Mouse (Mus musculus) lung, postnatal 0 days (tissue): ENCODE results near the gene Trim11. TPM values are rescaled to one million over a fixed set of nuclear protein-coding genes. Genes with fewer than 3 reads are reported as not detected.
A peak's percentile ranks its signal among the peaks of the same experiment; 100 is the strongest.

Source experiments
- ATAC-seq: fragments of 200-750 bp; cut with Nextera tagmentation; 2 replicates; pipeline ENCODE4 v1.8.0; 2017; ENCODE audit warnings: moderate library complexity
- DNase-seq: peaks from one replicate; pipeline ENCODE4 v3.0.0-alpha.2; 2016; ENCODE audit warnings: low spot score
- H3K27ac ChIP-seq: fragments of 300-500 bp; sonication (generic); 2 replicates; pipeline ENCODE4 v1.5.1; 2014; ENCODE audit warnings: antibody characterized with exemption, mild to moderate bottlenecking, low read length, mixed read lengths
- H3K27me3 ChIP-seq: fragments of 300-500 bp; sonication (generic); replicated peaks from 2 replicates; pipeline ENCODE4 v1.6.1; 2014; ENCODE audit warnings: low read length, mixed read lengths; ENCODE audit not compliant: insufficient read depth
- H3K36me3 ChIP-seq: fragments of 300-500 bp; sonication (generic); 2 replicates; pipeline ENCODE4 v1.6.1; 2014; ENCODE audit warnings: low read length, mixed read lengths; ENCODE audit not compliant: insufficient read depth
- H3K4me1 ChIP-seq: fragments of 300-500 bp; sonication (generic); 2 replicates; pipeline ENCODE4 v1.6.1; 2014; ENCODE audit warnings: antibody characterized with exemption, low read depth, low read length, mixed read lengths; ENCODE audit not compliant: insufficient read depth
- H3K4me2 ChIP-seq: fragments of 300-500 bp; sonication (generic); replicated peaks from 2 replicates; pipeline ENCODE4 v1.6.1; 2014; ENCODE audit warnings: low read depth, mild to moderate bottlenecking, low read length, moderate library complexity, mixed read lengths
- H3K4me3 ChIP-seq: fragments of 300-500 bp; sonication (generic); 2 replicates; pipeline ENCODE4 v1.5.1; 2014; ENCODE audit warnings: low read depth, low read length
- H3K9ac ChIP-seq: fragments of 300-500 bp; sonication (generic); replicated peaks from 2 replicates; pipeline ENCODE4 v1.6.1; 2014; ENCODE audit warnings: low read depth, mild to moderate bottlenecking
- H3K9me3 ChIP-seq: fragments of 300-500 bp; sonication (generic); 2 replicates; pipeline ENCODE4 v1.6.1; 2016; ENCODE audit warnings: low read length, mixed read lengths
- CTCF ChIP-seq: IDR thresholded peaks from 2 replicates; pipeline ENCODE4 v1.5.1; 2016; ENCODE audit warnings: antibody characterized with exemption, mild to moderate bottlenecking
- EP300 ChIP-seq: IDR thresholded peaks from 2 replicates; pipeline ENCODE4 v1.6.1; 2016; ENCODE audit warnings: antibody characterized with exemption, mild to moderate bottlenecking, control low read depth
- WGBS: fragments of 180-500 bp; shearing (Covaris S2); extraction: QIAGEN DNeasy Blood & Tissue Kit; methylation state at CpG from one replicate; pipeline ENCODE4 v1.1.7; 2014; 5-methylcytosine and 5-hydroxymethylcytosine counted together
- polyA plus RNA-seq: library from polyadenylated mRNA; unstranded; fragments of >200 nt; fragmentation: Nextera tagmentation; extraction: Ambion mirVana; gene quantifications from 2 replicates; pipeline ENCODE4 v1.2.1, GENCODE M21; 2015

Trim11 gene
- polyA plus RNA-seq, 1 experiment from 2014 or later = 19.1 TPM

DNA sequence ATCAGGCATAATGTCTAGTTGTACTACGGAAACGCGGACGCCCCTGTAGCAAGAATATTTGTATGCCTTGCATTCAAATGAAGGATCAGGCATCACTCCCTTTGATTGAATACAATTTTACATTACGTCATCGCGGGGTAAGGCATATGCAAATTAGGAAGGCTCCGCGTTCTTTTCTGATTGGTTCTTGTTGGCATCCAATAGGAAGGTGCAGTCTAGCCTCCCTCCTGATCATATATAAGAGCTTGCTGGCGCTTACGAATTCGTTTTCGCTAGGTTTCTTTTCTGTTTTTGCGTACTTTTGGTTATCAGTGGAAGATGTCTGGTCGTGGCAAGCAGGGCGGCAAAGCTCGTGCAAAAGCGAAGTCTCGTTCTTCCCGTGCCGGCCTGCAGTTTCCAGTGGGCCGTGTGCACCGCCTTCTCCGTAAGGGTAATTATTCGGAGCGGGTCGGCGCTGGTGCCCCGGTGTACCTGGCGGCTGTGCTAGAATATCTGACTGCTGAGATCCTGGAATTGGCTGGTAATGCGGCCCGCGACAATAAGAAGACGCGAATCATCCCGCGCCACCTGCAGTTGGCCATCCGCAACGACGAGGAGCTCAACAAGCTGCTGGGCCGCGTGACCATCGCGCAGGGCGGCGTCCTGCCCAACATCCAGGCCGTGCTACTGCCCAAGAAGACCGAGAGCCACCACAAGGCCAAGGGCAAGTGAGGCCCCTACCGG, 23.3 kb upstream of the Trim11 start, which contains the start of the genes Hist3h2a and Trim17:
Gene Hist3h2a (plus strand): TSS at position 266 of the 723 bp plus-strand sequence.
Gene Trim17 (plus strand): TSS at position 266 of the 723 bp plus-strand sequence.
- DNase-seq = peak; percentile 99
- Histone ChIP-seq H3K27ac (peak within 1 kb of the TSS; percentile 97), H3K4me1 (0 out of 2 replicates have a peak, but pooled peaks cover 10% of the 10 kb centered on the region), H3K9ac (peak within 1 kb of the TSS; percentile 69), H3K4me2 (peak within 1 kb of the TSS; percentile 70), H3K36me3 (peaks cover 11% of the 10 kb centered on the region; the same call in 1 of the 2 replicates), H3K27me3 (peaks cover 3% of the 10 kb centered on the region; the same call in 1 of the 2 replicates), H3K4me3 (peak within 1 kb of the TSS; percentile 62), H3K9me3 (no peaks in the 10 kb centered on the region)
- ATAC-seq = peak; percentile 97
- TF ChIP-seq CTCF (peak; percentile 79), EP300 (peak; percentile 73)
- WGBS = under 1% methylated on average over 49 of the region's 49 CpGs

DNA sequence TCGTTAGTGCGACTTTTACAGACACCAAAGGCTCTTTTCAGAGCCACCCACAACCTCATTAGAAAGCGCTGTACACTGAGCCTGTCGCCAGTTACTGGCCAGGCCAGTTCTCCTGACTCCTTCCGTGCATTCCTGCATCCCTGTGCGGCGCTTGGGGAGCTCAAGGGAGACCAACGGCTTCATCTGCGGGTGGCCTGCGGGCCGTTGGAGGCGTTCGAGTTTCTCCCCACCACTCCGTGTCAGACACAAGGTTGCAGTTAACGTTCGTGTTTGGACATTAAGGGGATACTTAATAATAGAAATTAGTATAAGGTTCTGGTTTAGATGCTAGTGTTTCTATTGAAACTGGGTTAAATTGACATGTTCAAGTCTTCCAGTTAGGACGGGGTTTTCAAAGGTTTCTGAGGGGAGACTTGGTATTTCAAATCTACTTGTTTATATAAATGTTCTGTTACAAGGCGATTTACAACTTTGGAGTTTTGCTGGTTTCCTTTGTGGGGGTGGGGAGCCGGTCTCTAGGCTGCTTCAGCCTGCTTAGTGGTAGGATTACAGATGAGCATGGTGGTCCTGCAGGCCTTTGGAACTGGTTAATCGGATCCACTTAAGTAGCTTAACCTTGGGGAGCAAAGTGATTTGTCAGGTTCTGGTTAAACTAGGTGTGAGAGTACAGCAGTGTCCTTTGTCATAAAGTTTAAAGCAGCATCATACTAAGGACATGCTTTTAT, 22.6 kb upstream of the Trim11 start:
- peaks cover 11% of the 10 kb centered on the region; the same call in 1 of the 2 replicates for H3K36me3 ChIP-seq
- H3K27ac ChIP-seq = peak overlapping the region; percentile 97
- H3K4me2 ChIP-seq = peak overlapping the region; percentile 70
- ATAC-seq (no peak), DNase-seq (no peak)
- no peaks in the 10 kb centered on the region for H3K9me3 ChIP-seq
- H3K9ac ChIP-seq = peak overlapping the region; percentile 69
- peak overlapping the region; percentile 62 for H3K4me3 ChIP-seq
- H3K27me3 ChIP-seq = 0 out of 2 replicates have a peak, but pooled peaks cover 3% of the 10 kb centered on the region
- TF ChIP-seq EP300 (no peak), CTCF (no peak)
- 2% methylated on average over 20 of the region's 20 CpGs for WGBS
- H3K4me1 ChIP-seq = 0 out of 2 replicates have a peak, but pooled peaks cover 11% of the 10 kb centered on the region

DNA sequence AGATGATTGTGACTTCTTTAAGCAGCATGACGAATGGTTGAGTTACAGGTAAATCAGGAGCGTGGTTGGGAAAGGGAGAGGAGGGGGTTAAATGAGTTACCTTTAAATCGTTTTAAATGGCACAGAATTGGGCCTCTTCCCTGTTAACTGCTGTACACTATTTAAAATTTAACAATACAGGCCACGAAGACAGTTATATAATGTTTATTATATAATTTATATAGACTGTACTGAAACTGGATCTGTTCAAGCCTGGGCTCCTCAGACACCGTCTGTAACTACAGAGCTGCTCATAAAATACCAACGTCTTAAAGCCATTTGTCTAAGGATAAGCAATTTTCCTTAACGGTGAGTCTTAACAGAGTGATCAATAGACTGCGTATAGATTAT, 22.0 kb upstream of the Trim11 start:
- H3K9ac ChIP-seq = peak overlapping the region; percentile 69; the same call in 1 of the 2 replicates
- ATAC-seq (no peak), DNase-seq (no peak)
- peaks cover 11% of the 10 kb centered on the region; the same call in 1 of the 2 replicates for H3K36me3 ChIP-seq
- H3K27me3 ChIP-seq = 0 out of 2 replicates have a peak, but pooled peaks cover 1% of the 10 kb centered on the region
- peak overlapping the region; percentile 97; the same call in 1 of the 2 replicates for H3K27ac ChIP-seq
- 24% methylated on average over 8 of the region's 8 CpGs for WGBS
- H3K4me1 ChIP-seq = 0 out of 2 replicates have a peak, but pooled peaks cover 12% of the 10 kb centered on the region
- no peaks in the 10 kb centered on the region for H3K9me3 ChIP-seq
- TF ChIP-seq CTCF = no peak
- no peak for TF ChIP-seq EP300
- peak overlapping the region; percentile 70 for H3K4me2 ChIP-seq
- peak overlapping the region; percentile 62 for H3K4me3 ChIP-seq

DNA sequence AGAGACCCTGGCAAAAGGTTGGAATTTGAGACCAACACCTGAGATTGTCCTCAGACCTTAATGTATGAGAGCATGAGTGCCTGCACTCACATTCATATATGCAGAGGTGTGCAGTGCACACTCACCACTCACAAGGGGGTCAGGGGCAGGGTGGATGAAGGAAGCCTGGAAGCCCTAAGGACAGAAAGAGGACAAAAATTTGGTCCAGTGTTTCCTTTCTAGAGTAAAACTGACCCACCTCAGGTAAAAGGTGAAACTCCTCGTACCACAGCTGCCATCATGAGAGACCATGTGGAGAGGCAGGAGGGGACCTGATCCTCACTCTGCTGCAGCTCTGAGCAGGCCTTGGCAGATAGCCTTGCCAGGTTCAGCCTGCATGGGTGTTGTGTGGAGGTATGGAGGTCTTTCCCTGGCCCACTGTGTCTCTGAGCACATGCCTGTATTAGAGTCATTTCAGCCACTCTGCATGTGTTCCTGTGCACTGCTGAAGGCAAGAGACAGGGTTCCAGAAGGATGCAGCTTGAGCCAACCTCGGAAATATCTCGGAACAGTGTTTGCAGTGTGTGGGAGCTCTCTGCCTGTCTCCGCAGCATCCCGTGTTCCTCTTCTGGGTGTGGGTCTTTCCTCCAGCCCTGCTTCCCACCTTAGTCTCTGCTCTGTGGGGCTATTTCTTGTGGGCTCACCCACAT, 20.5 kb upstream of the Trim11 start:
- H3K36me3 ChIP-seq = peaks cover 11% of the 10 kb centered on the region; the same call in 1 of the 2 replicates
- H3K4me1 ChIP-seq = 0 out of 2 replicates have a peak, but pooled peaks cover 12% of the 10 kb centered on the region
- H3K27me3 ChIP-seq = peaks cover 13% of the 10 kb centered on the region
- no peak overlapping the region for H3K27ac ChIP-seq
- H3K4me2 ChIP-seq = no peak overlapping the region
- no peaks in the 10 kb centered on the region for H3K9me3 ChIP-seq
- no peak overlapping the region for H3K9ac ChIP-seq
- WGBS = 86% methylated on average over 5 of the region's 5 CpGs
- no peak overlapping the region for H3K4me3 ChIP-seq
- TF ChIP-seq EP300 (no peak), CTCF (no peak)
- DNase-seq = no peak
- ATAC-seq = no peak

DNA sequence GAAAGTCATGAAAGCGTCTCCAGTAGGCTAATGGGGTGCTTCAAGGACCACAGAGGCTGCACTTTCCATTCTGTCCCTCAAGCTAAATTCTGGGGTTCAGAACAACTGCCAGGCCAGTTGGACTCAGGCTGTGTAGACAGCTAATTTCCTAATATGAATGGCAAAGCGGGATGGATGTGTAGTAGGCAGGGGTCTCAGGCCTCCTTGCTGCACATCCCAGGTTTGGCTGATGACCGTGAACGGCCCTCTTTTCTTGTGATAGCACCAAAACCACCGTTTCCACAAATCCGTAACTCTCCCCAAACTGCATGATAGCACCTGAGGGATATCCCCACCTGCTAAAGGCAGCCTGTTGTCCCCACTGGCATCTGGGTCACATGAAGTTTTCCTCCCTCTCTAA, 19.4 kb upstream of the Trim11 start:
- Histone ChIP-seq H3K27ac (no peak overlapping the region), H3K9me3 (no peaks in the 10 kb centered on the region), H3K4me2 (no peak overlapping the region; the same call in 1 of the 2 replicates), H3K27me3 (peaks cover 13% of the 10 kb centered on the region), H3K4me3 (no peak overlapping the region), H3K9ac (no peak overlapping the region), H3K36me3 (peaks cover 11% of the 10 kb centered on the region; the same call in 1 of the 2 replicates), H3K4me1 (0 out of 2 replicates have a peak, but pooled peaks cover 12% of the 10 kb centered on the region)
- DNase-seq = no peak
- TF ChIP-seq EP300 (no peak), CTCF (no peak)
- no peak for ATAC-seq
- 88% methylated on average over 6 of the region's 6 CpGs for WGBS
